Mouse (Mus musculus) ES-E14 (cell line): Measurements from ENCODE around the gene Polr2a.

Experiments
- CHD2 ChIP-seq: IDR thresholded peaks from 2 replicates; pipeline ENCODE4 v1.6.1; 2014; ENCODE audit warnings: mild to moderate bottlenecking, low read depth, low read length, inconsistent platforms
- ZNF384 ChIP-seq: IDR thresholded peaks from 2 replicates; pipeline ENCODE4 v1.6.1; 2012; ENCODE audit warnings: low read depth, low read length, inconsistent platforms

- no peak for TF ChIP-seq CHD2
- TF ChIP-seq ZNF384 = no peak
Observed at GRCm38 (mm10) chr11:69804652-69804940, 46.2 kb upstream of the Polr2a start.
